Mouse (Mus musculus): ENCODE measurements around the gene Chn2. TPM values are rescaled to one million over a fixed set of nuclear protein-coding genes. Genes with fewer than 3 reads are reported as not detected.

The Chn2 gene
- total and polyA plus RNA-seq, 3 experiments, result not detected

DNA sequence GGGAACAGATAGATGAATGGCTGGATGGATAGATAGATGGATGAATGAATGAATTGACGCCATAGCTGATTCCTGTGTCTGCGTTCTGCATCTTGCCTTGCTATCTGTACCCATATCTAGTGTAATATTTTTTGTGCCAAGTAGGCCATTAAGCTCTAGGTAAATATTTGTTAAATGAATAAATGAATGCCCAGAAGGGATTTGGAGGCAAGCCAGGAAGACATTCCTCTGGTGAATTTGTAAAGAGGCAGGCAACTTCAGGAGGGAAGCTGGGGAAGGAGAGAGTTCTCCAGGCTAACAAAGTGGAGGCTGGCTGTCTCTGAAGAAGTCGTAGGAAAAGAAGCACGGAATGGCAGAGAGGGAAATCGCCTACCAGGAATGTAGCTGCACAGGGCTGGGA, 123.0 kb downstream of the Chn2 start:
- Histone ChIP-seq H3K9ac (ENCODE audit: control insufficient read depth, low read depth, low read length, poor library complexity, severe bottlenecking) (no peak overlapping the region), H3K9me3 (replicated peaks; ENCODE audit: insufficient read depth, low read length) (no peaks in the 10 kb centered on the region), H3K27ac (ENCODE audit: control insufficient read depth, low read depth, low read length) (no peak overlapping the region), H3K36me3 (ENCODE audit: control insufficient read depth in 1 of 2, insufficient read depth in 2 of 2, low read length in 2 of 2) (no peaks in the 10 kb centered on the region), H3K4me1 (ENCODE audit: control insufficient read depth in 1 of 2, insufficient read depth in 2 of 2, low read length in 2 of 2) (no peaks in the 10 kb centered on the region), H3K4me3 (ENCODE audit: control insufficient read depth in 1 of 2, insufficient read depth in 1 of 2, low read depth in 2 of 2, low read length in 2 of 2) (no peak overlapping the region), H3K27me3 (ENCODE audit: control insufficient read depth in 1 of 2, insufficient read depth in 2 of 2, low read length in 2 of 2) (no peaks in the 10 kb centered on the region), H3K79me2 (ENCODE audit: control insufficient read depth, insufficient read depth, low read length, poor library complexity) (no peaks in the 10 kb centered on the region)
- no peak for TF ChIP-seq ELF1 (IDR thresholded peaks at IDR 0.05; ENCODE audit: low read depth, low read length)
- no peak for TF ChIP-seq MAZ (IDR thresholded peaks at IDR 0.05; ENCODE audit: low read depth, low read length)
- no peak for TF ChIP-seq USF1 (IDR thresholded peaks at IDR 0.05; ENCODE audit: low read depth, low read length)
- no peak for TF ChIP-seq SIN3A (IDR thresholded peaks at IDR 0.05; ENCODE audit: low read length)
- no peak for TF ChIP-seq CHD1 (IDR thresholded peaks at IDR 0.05; ENCODE audit: low read depth, low read length)
- TF ChIP-seq RAD21 (IDR thresholded peaks at IDR 0.05; ENCODE audit: low read depth, low read length), result no peak
- TF ChIP-seq E2F4 (IDR thresholded peaks at IDR 0.05; ENCODE audit: borderline replicate concordance, low read depth, low read length), result no peak
- no peak for TF ChIP-seq ZKSCAN1 (IDR thresholded peaks at IDR 0.05; ENCODE audit: low read depth, low read length)
- TF ChIP-seq KAT2A (conservative IDR thresholded peaks at IDR 0.05; ENCODE audit: low read depth, low read length), result no peak
- no peak for TF ChIP-seq CTCF (IDR thresholded peaks at IDR 0.05 in 2 of 3, conservative IDR thresholded peaks at IDR 0.05 in 1 of 3; ENCODE audit: control insufficient read depth in 1 of 3, insufficient read depth in 1 of 3, low read depth in 2 of 3, low read length in 3 of 3, poor library complexity in 1 of 3, severe bottlenecking in 1 of 3)
- no peak for TF ChIP-seq CHD2 (IDR thresholded peaks at IDR 0.05; ENCODE audit: low read length)
- no peak for TF ChIP-seq JUND (IDR thresholded peaks at IDR 0.05; ENCODE audit: low read depth, low read length)
- no peak for TF ChIP-seq EP300 (IDR thresholded peaks at IDR 0.05; ENCODE audit: low read depth in 1 of 2, low read length in 2 of 2)
- TF ChIP-seq BHLHE40 (IDR thresholded peaks at IDR 0.05; ENCODE audit: borderline replicate concordance, low read depth, low read length), result no peak
- TF ChIP-seq USF2 (IDR thresholded peaks at IDR 0.05; ENCODE audit: borderline replicate concordance in 1 of 2, insufficient read depth in 1 of 2, low read depth in 1 of 2, low read length in 2 of 2), result no peak
- no peak for TF ChIP-seq GABPA (IDR thresholded peaks at IDR 0.05; ENCODE audit: low read depth, low read length)
- no peak for TF ChIP-seq MAX (IDR thresholded peaks at IDR 0.05; ENCODE audit: low read length)
- no peak for TF ChIP-seq HCFC1 (IDR thresholded peaks at IDR 0.05; ENCODE audit: low read depth, low read length)
- TF ChIP-seq TAL1 (IDR thresholded peaks at IDR 0.05; ENCODE audit: low read length), result no peak
- no peak for DNase-seq (ENCODE audit: low read depth, low spot score)

- H3K9ac ChIP-seq (ENCODE audit: control insufficient read depth, low read depth, low read length, poor library complexity, severe bottlenecking), result no peak overlapping the region
- H3K27me3 ChIP-seq (ENCODE audit: control insufficient read depth in 1 of 2, insufficient read depth in 2 of 2, low read length in 2 of 2), result no peaks in the 10 kb centered on the region
- no peak for DNase-seq (ENCODE audit: low read depth, low spot score)
- TF ChIP-seq HCFC1 (IDR thresholded peaks at IDR 0.05; ENCODE audit: low read depth, low read length) (no peak), ZC3H11A (IDR thresholded peaks at IDR 0.05; ENCODE audit: low read depth, low read length) (no peak), MAFK (IDR thresholded peaks at IDR 0.05; ENCODE audit: borderline replicate concordance, low read depth, low read length) (no peak), UBTF (IDR thresholded peaks at IDR 0.05; ENCODE audit: borderline replicate concordance, insufficient read depth, low read depth, low read length) (no peak), MYB (IDR thresholded peaks at IDR 0.05; ENCODE audit: low read depth, low read length) (no peak), E2F4 (IDR thresholded peaks at IDR 0.05; ENCODE audit: borderline replicate concordance, low read depth, low read length) (no peak), KAT2A (conservative IDR thresholded peaks at IDR 0.05; ENCODE audit: low read depth, low read length) (no peak), POLR2AphosphoS5 (IDR thresholded peaks at IDR 0.05; ENCODE audit: borderline replicate concordance, low read depth, low read length) (no peak), USF1 (IDR thresholded peaks at IDR 0.05; ENCODE audit: low read depth, low read length) (no peak), GABPA (IDR thresholded peaks at IDR 0.05; ENCODE audit: low read depth, low read length) (no peak)
- no peaks in the 10 kb centered on the region for H3K9me3 ChIP-seq (replicated peaks; ENCODE audit: insufficient read depth, low read length)
- no peaks in the 10 kb centered on the region for H3K36me3 ChIP-seq (ENCODE audit: control insufficient read depth in 1 of 2, insufficient read depth in 2 of 2, low read length in 2 of 2)
- no peak overlapping the region for H3K4me3 ChIP-seq (ENCODE audit: control insufficient read depth in 1 of 2, insufficient read depth in 1 of 2, low read depth in 2 of 2, low read length in 2 of 2)
- H3K27ac ChIP-seq (ENCODE audit: control insufficient read depth, low read depth, low read length), result no peak overlapping the region
- H3K4me1 ChIP-seq (ENCODE audit: control insufficient read depth in 1 of 2, insufficient read depth in 2 of 2, low read length in 2 of 2), result no peaks in the 10 kb centered on the region
- no peaks in the 10 kb centered on the region for H3K79me2 ChIP-seq (ENCODE audit: control insufficient read depth, insufficient read depth, low read length, poor library complexity)
Measured at GRCm38 (mm10) chr6:54162786-54163185, 123.4 kb downstream of the Chn2 start.
